Mouse (Mus musculus) lung, postnatal 0 days (tissue): ENCODE data around the gene Fam186b. TPM values are rescaled to one million over a fixed set of nuclear protein-coding genes. Genes with fewer than 3 reads are reported as not detected.

Experiments
- ATAC-seq: fragments of 200-750 bp; cut with Nextera tagmentation; 2 replicates; pipeline ENCODE4 v1.8.0; 2017; ENCODE audit warnings: moderate library complexity
- DNase-seq: peaks from one replicate; pipeline ENCODE4 v3.0.0-alpha.2; 2016; ENCODE audit warnings: low spot score
- H3K27ac ChIP-seq: fragments of 300-500 bp; sonication (generic); 2 replicates; pipeline ENCODE4 v1.5.1; 2014; ENCODE audit warnings: antibody characterized with exemption, mild to moderate bottlenecking, low read length, mixed read lengths
- H3K27me3 ChIP-seq: fragments of 300-500 bp; sonication (generic); replicated peaks from 2 replicates; pipeline ENCODE4 v1.6.1; 2014; ENCODE audit warnings: low read length, mixed read lengths; ENCODE audit not compliant: insufficient read depth
- H3K36me3 ChIP-seq: fragments of 300-500 bp; sonication (generic); 2 replicates; pipeline ENCODE4 v1.6.1; 2014; ENCODE audit warnings: low read length, mixed read lengths; ENCODE audit not compliant: insufficient read depth
- H3K4me1 ChIP-seq: fragments of 300-500 bp; sonication (generic); 2 replicates; pipeline ENCODE4 v1.6.1; 2014; ENCODE audit warnings: antibody characterized with exemption, low read depth, low read length, mixed read lengths; ENCODE audit not compliant: insufficient read depth
- H3K4me2 ChIP-seq: fragments of 300-500 bp; sonication (generic); replicated peaks from 2 replicates; pipeline ENCODE4 v1.6.1; 2014; ENCODE audit warnings: low read depth, mild to moderate bottlenecking, low read length, moderate library complexity, mixed read lengths
- H3K4me3 ChIP-seq: fragments of 300-500 bp; sonication (generic); 2 replicates; pipeline ENCODE4 v1.5.1; 2014; ENCODE audit warnings: low read depth, low read length
- H3K9ac ChIP-seq: fragments of 300-500 bp; sonication (generic); replicated peaks from 2 replicates; pipeline ENCODE4 v1.6.1; 2014; ENCODE audit warnings: low read depth, mild to moderate bottlenecking
- H3K9me3 ChIP-seq: fragments of 300-500 bp; sonication (generic); 2 replicates; pipeline ENCODE4 v1.6.1; 2016; ENCODE audit warnings: low read length, mixed read lengths
- CTCF ChIP-seq: IDR thresholded peaks from 2 replicates; pipeline ENCODE4 v1.5.1; 2016; ENCODE audit warnings: antibody characterized with exemption, mild to moderate bottlenecking
- EP300 ChIP-seq: IDR thresholded peaks from 2 replicates; pipeline ENCODE4 v1.6.1; 2016; ENCODE audit warnings: antibody characterized with exemption, mild to moderate bottlenecking, control low read depth
- WGBS: fragments of 180-500 bp; shearing (Covaris S2); extraction: QIAGEN DNeasy Blood & Tissue Kit; methylation state at CpG from one replicate; pipeline ENCODE4 v1.1.7; 2014; 5-methylcytosine and 5-hydroxymethylcytosine counted together
- polyA plus RNA-seq: library from polyadenylated mRNA; unstranded; fragments of >200 nt; fragmentation: Nextera tagmentation; extraction: Ambion mirVana; gene quantifications from 2 replicates; pipeline ENCODE4 v1.2.1, GENCODE M21; 2015

The Fam186b gene
- polyA plus RNA-seq, 1 experiment from 2014 or later = not detected

GRCm38 (mm10) chr15:99341102-99341501 is 45.4 kb upstream of the Fam186b start:
- DNase-seq (peak; percentile 42), ATAC-seq (peak; percentile 11; the same call in 1 of the 2 replicates)
- Histone ChIP-seq H3K4me2 (no peak overlapping the region), H3K9ac (no peak overlapping the region), H3K27ac (no peak overlapping the region), H3K9me3 (no peaks in the 10 kb centered on the region), H3K4me1 (peaks cover 55% of the 10 kb centered on the region), H3K36me3 (no peaks in the 10 kb centered on the region), H3K27me3 (no peaks in the 10 kb centered on the region), H3K4me3 (no peak overlapping the region)
- 66% methylated on average over 3 of the region's 3 CpGs for WGBS
- TF ChIP-seq EP300 (no peak), CTCF (no peak)

GRCm38 (mm10) chr15:99339669-99340068 is 44.0 kb upstream of the Fam186b start:
- Histone ChIP-seq H3K9ac (no peak overlapping the region), H3K27me3 (no peaks in the 10 kb centered on the region), H3K4me3 (no peak overlapping the region), H3K9me3 (no peaks in the 10 kb centered on the region), H3K27ac (peak overlapping the region; percentile 14; the same call in 1 of the 2 replicates), H3K4me2 (no peak overlapping the region), H3K36me3 (no peaks in the 10 kb centered on the region), H3K4me1 (peaks cover 62% of the 10 kb centered on the region)
- ATAC-seq = no peak
- no peak for DNase-seq
- no peak for TF ChIP-seq EP300
- no peak for TF ChIP-seq CTCF
- 32% methylated on average over 6 of the region's 6 CpGs for WGBS

- DNase-seq = no peak
- Histone ChIP-seq H3K4me2 (no peak overlapping the region), H3K27ac (no peak overlapping the region), H3K4me1 (peaks cover 62% of the 10 kb centered on the region), H3K27me3 (no peaks in the 10 kb centered on the region), H3K9me3 (no peaks in the 10 kb centered on the region), H3K36me3 (no peaks in the 10 kb centered on the region), H3K9ac (no peak overlapping the region), H3K4me3 (no peak overlapping the region)
- WGBS = 60% methylated on average over 2 of the region's 2 CpGs
- TF ChIP-seq EP300 = no peak
- no peak for TF ChIP-seq CTCF
- ATAC-seq = no peak
These were observed 43.2 kb upstream of the Fam186b start for GRCm38 (mm10) chr15:99338916-99339315.

- 34% methylated on average over 8 of the region's 8 CpGs for WGBS
- ATAC-seq = no peak
These were observed 40.2 kb upstream of the Fam186b start for GRCm38 (mm10) chr15:99335801-99336320.

GRCm38 (mm10) chr15:99334500-99334899 is 38.8 kb upstream of the Fam186b start:
- TF ChIP-seq EP300 (no peak), CTCF (no peak)
- no peaks in the 10 kb centered on the region for H3K36me3 ChIP-seq
- no peak overlapping the region for H3K9ac ChIP-seq
- no peaks in the 10 kb centered on the region for H3K27me3 ChIP-seq
- DNase-seq = peak; percentile 47
- H3K4me3 ChIP-seq = no peak overlapping the region
- H3K4me1 ChIP-seq = peaks cover 54% of the 10 kb centered on the region
- 63% methylated on average over 6 of the region's 6 CpGs for WGBS
- peak overlapping the region; percentile 91 for H3K27ac ChIP-seq
- H3K4me2 ChIP-seq = no peak overlapping the region
- H3K9me3 ChIP-seq = no peaks in the 10 kb centered on the region
- no peak for ATAC-seq

More at GRCm38 (mm10) chr15:99335801-99336320, 40.2 kb upstream of the Fam186b start:
- Histone ChIP-seq H3K4me1 (peaks cover 63% of the 10 kb centered on the region), H3K27ac (peak overlapping the region; percentile 43), H3K4me3 (no peak overlapping the region), H3K27me3 (no peaks in the 10 kb centered on the region), H3K36me3 (no peaks in the 10 kb centered on the region), H3K9ac (no peak overlapping the region), H3K4me2 (no peak overlapping the region), H3K9me3 (no peaks in the 10 kb centered on the region)
- peak; percentile 80 for DNase-seq
- TF ChIP-seq EP300 = no peak
- no peak for TF ChIP-seq CTCF

- ATAC-seq = peak; percentile 8
- Histone ChIP-seq H3K36me3 (no peaks in the 10 kb centered on the region), H3K4me1 (peaks cover 51% of the 10 kb centered on the region), H3K9me3 (no peaks in the 10 kb centered on the region), H3K9ac (no peak overlapping the region), H3K27me3 (no peaks in the 10 kb centered on the region), H3K27ac (peak overlapping the region; percentile 91), H3K4me2 (no peak overlapping the region), H3K4me3 (no peak overlapping the region)
- WGBS = 34% methylated on average over 3 of the region's 3 CpGs
- TF ChIP-seq EP300 (no peak), CTCF (no peak)
- peak; percentile 37 for DNase-seq
These were observed 38.0 kb upstream of the Fam186b start for GRCm38 (mm10) chr15:99333676-99334065.
